Mouse (Mus musculus) c-Kit-negative CD71-positive TER-119-positive erythroid progenitor cells, embryonic 14.5 days (primary cell): ENCODE results near the gene Slc16a1.
A peak's percentile ranks its signal among the peaks of the same experiment; 100 is the strongest.

Experiments used
- DNase-seq: peaks from one replicate; pipeline ENCODE4 v3.0.0-alpha.2; 2013; ENCODE audit warnings: low read depth, low spot score

The Slc16a1 gene

DNA sequence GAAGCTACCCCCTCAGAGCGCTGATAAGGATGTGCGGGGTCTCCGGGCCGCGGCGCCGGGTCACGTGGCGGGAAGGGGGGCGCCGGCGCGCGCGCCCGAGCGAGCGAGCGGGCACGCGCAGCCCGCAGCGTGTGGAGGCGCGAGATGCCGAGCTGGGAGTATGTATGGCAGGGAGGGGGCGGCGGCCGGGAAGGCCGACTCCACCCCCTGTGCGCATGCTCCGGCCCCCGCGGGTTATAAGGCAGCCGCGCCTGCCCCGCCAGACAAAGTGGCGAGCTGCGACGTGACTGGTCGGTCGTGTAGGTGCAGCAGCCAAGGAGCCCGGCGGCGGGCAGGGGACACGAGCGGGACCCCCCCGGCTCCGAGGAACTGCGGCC is at the start of gene Slc16a1:
Gene Slc16a1 (plus strand): TSS at position 266 of the 377 bp plus-strand sequence.
- peak; percentile 88 for DNase-seq

GRCm38 (mm10) chr3:104596451-104597134 is 41.9 kb upstream of the Slc16a1 start:
- DNase-seq, result no peak

GRCm38 (mm10) chr3:104597135-104597764 is 41.2 kb upstream of the Slc16a1 start:
- no peak for DNase-seq

DNA sequence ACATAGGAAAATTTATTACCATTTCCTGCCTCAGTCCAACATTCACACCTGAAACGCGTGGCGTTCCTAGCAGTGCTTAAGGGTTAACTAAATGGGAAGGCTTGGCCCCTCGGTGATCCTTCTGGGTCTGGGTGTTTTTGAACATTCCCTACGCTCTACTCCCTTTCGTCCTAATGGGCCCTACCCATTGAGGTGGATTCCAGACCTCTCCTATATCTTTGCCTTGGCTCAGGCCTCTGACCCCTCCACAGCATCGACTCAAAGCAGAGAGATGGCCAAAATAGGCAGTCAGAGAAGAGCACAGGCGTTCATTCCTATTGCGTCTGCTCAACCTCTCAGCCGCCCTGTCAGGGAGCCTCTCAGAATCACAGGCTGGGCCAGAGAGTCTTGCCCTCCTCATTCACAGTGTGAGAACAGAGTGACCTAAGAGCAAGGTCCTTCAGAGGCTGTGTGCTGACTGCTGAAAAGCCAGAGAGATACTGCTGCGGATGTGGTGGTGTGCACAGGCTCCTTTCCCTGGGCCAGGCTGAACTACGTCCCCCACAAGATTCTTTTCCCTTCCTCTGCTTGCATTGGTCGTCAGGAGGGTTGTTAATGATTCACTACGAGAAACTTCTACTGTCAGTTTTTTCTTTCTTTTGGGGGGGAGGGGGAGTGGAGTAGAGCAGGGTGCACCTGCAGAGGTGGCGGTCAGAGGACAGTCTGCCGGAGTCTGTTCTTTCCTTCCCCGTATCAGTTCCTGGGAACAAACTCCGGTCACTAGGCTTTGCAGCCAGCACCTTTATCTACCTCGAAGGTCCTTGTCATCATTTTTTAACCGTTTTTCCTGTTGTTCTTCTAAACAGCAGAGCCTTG is 38.9 kb upstream of the Slc16a1 start:
- no peak for DNase-seq

- no peak for DNase-seq
Measured at GRCm38 (mm10) chr3:104600691-104601090, 37.8 kb upstream of the Slc16a1 start.

DNA sequence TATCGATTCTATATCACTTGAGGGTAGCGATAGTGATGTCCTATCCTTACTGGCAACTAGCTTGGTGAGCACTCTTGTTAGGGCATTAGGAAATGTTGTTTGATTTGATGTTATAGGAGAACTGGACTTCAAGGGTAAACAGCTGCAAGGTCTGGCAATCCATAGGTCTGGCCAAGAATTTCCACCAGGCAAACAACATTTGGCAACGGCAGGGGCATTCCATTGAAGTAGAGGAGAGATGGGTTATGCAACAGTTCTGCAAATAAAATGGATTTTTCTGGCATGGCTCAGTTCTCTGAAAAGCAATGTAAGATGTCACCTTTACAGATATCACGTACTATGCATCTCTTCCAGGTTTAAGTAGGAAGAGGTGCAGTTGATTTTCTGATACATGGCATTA is 36.8 kb upstream of the Slc16a1 start:
- DNase-seq, result no peak

DNA sequence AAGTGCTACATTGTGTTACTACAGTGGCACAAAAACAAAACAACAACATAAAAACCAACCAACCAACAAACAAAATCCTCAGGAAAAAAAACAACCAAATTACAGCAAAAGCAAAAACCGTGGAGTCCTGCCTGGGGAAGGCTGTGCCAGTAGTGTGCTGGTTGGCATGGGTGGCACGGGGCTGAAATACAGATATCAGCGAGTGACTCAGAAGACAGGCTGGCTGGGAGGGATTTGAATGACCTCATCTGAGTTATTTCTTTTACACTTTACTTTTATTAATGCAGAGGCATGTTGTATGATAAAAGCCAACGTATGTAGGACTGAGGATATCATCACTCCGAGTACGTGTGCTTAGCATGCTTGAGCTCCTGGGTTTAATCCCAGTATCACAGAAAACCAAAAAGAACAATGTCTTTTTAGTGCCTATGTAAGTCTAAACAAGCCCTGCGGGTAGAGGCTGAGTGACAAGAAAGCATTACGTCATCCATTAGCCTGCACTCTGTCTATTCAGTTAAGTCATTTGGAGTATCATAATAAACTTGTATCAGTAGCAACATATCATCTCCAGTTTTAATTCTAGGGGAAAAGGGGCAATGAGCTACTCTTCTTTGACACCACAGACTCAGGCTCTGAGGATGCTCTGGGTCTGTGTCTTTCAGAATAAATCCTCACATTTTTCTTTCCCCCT is 28.6 kb upstream of the Slc16a1 start:
- no peak for DNase-seq

DNA sequence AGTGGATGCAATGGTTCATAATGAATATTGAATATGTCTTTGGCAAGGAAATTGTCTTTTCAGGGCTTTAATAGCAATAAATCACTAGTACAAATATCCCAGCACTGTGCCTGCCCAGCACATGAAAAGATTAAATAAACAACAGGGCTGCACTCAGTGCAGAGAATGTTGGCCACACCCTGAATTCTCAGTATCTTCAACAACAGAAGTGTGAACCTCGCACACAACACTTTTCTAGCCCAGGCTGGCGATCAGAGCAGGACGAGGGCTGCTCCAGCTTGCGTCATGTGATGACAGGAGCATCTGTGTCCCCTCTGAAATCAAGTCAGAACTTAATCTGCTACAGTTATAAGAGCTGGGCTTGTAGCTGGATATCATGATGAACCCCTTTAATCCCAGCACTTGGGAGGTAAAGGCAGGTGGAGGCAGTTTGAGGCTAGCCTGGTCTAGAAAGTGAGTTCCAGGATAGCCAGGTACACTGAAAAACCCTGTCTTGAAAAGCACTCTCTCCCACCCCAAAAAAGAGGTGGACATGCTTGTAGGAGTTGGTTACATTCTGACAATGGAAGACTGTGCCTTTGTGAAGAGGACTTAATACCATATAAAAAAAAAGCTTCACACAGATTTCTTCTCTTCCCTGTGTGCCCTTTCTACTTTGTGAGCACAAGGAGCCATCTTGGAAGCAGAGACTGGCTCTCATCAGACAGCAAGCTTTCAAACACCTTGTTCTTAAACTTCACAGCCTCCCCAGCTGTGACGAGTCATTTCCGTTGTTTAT is 27.8 kb upstream of the Slc16a1 start:
- no peak for DNase-seq

- DNase-seq, result no peak
Measured at GRCm38 (mm10) chr3:104611951-104612350, 26.5 kb upstream of the Slc16a1 start.

- DNase-seq, result no peak
Measured at GRCm38 (mm10) chr3:104613102-104613501, 25.4 kb upstream of the Slc16a1 start.

GRCm38 (mm10) chr3:104614081-104614480 is 24.4 kb upstream of the Slc16a1 start:
- no peak for DNase-seq

DNA sequence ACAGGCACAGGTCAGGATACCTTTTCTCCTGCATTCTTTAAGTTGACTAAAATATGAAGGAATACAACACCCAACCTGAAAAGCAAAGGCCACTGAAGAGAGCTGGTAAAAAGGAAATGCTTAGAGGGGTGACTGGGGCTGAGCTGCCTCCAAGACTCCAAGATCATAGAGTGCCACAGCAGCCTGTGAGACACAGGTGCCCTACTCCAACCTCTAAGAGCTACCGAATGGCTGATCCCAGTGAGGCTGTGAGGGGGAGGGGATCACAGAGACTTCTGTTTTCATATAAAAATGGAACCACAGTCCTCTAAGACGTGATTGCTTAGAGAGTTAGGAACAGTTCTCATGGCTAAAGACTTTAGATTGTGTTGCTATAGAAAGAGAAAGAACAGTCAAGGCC is 23.3 kb upstream of the Slc16a1 start:
- DNase-seq, result no peak

DNA sequence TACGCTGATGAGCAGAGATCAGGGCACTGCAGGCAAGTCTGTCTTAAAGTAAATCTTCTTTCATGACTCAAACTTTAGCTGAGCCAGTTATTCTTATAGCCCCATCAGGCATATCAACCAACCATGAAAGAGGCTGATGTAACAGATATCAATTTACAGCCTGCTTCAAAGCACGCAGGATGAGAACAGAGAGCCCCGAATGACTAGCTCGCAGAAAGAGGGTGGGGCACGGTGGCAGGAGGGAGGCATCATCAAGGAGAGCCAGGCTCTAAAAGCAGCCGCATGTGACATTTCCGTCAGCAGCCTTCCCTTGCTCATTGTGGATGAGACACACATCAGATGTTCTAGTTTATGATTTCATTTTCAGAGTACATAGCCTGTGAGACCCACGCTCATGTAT is 22.3 kb upstream of the Slc16a1 start:
- DNase-seq, result no peak

DNA sequence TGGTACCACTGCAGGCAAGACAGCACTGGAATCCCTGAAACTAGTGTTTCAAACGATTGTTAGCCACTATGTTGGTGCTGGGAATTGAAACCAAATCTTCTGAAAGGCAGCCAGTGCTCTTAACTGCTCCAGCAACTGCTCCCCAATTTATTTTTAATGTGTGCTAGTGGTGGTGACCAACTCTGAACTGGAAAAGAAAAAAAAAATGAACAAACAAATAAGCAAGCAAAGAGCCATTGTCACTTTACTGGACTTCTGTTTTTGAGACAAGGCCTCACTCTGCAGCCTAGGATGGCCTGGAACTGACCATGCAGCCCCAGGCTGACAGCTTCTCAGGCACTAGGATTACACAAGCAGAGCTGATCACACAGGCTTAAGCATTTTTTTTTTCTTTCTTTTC is 16.6 kb upstream of the Slc16a1 start:
- DNase-seq, result no peak

DNA sequence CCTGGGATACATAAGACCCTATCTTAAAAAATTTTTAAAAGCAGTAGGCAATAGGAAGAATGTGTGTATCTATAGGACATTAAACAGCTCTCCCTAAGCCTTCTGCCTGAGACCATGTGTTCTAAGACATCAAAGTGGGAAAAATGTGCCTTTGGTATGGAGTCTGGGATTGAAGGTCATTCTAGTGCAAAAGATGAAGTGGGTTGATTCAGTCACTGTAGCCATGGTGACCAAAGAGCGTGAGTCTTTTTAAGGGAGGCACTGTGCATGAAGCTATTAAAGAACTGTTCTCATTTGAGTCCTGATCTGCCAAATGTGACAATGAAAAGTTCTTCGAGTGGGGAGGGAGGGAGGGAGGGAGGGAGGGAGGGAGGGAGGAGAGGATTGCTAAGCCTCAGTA is 8.7 kb upstream of the Slc16a1 start:
- DNase-seq, result no peak

DNA sequence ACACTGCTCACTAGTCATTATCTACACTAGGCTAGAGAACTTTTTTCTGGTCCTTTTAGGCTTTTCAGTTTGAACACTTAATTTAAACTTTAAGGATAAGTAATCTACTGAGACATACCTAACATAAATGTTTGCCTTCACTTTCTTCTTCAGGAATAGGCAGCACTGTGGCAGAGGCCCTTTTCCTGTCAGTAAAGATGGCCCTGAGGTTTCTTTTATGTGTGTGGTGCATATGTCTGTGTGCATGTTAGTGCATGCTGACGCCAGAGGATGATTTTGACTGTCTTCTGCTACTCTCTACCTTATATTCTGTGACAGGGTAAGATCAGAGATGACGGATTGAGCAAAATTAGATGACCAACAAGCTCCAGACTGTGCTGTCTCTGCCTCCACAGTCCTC is 7.5 kb upstream of the Slc16a1 start:
- DNase-seq, result no peak

- DNase-seq, result peak; percentile 86
Measured at GRCm38 (mm10) chr3:104632560-104633162, 5.8 kb upstream of the Slc16a1 start.

DNA sequence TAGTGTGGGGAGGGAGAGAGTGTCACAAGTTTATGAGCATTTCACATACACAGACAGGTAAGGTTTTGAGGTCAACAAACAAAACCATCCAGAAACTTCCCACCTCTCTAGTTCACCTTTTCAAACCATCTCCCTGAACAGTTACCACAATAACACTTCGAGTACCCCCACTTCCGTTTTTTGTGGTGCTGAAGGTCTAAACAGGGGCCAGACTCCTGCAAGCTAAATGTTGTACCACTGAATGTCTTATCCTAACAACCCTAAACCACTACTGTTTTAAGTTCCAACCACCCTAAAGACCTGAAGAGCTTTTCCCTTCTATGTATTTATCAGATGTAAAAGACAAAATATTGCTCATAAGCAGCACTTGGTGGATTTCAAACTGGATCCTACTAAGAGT is 2.0 kb upstream of the Slc16a1 start:
- no peak for DNase-seq

DNA sequence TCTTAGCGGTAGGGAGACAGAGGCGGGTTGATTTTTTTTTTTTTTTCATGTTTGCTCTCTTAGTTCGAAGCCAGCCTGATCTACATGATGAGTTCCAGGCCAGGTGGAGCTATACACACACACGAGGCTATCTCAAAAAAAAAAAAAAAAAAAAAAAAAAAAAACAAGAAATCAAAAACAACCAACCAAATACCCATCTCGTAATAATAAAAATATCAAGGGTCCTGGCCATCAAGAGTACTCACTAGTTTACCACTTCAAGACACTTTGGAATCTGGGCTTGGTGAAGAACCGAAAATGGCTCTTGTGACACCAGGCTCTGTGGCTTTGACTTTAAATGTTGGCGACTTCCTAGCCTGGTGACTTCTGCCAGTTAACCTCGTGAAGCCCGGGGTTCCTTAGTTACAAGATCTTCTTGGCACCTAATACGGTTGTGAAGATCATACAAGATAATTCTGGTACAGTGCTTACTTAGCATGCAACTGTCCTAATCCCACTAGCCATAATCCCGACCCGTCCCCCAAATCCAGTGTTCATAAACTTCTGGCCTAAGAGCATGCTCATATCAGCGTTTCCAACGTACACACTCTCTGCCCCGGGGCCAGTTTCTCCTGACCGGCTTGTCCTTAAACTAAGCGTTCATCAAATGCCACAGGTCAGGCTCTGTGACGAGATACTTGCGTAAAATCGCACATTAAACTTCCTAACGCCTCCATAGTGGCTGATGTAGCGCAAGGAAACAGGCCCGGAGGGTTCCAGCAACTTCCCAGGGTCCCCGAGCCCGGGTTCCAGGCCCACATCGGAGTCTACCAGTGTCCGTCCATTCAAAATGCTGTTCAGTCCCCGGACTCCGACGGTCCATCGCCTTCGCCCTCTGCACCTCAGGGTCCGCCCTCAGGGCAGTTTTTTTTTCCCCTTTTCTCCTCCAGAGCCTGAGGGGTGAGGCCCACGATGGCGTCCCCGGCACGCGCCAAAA is 753 bp upstream of the Slc16a1 start:
- peak; percentile 50 for DNase-seq
